Mouse (Mus musculus) erythroblast, embryonic 14.5 days (primary cell): Measurements from ENCODE around the gene Zdhhc13.

ENCODE experiments used
- GATA1 ChIP-seq: IDR thresholded peaks from 2 replicates; pipeline ENCODE4 v1.6.1; 2012; ENCODE audit warnings: low read length, inconsistent platforms, mixed read lengths
- TAL1 ChIP-seq: IDR thresholded peaks from 3 replicates; pipeline ENCODE4 v1.6.1; 2012; ENCODE audit warnings: low read length, inconsistent platforms, mixed read lengths

DNA sequence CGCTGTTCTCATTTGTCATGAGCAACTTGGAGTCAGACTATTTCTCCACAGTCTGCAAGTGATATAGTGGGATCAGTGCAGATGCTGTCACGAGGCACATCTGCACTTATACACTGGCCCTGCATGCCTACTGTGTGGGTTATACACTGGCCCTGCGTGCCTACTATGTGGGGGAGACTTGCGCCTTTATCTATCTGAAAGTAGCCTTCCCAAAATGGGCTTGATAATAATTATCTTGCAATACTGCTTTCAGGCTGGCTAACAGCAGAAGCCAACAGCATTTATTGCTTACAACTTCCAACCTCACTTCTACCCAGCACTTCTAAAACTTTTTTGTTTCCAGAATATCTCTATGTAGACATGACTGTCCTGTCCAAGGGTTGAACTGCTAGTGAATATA lies 73.0 kb downstream of the Zdhhc13 start:
- TF ChIP-seq TAL1 (no peak), GATA1 (no peak)
